Mouse (Mus musculus) midbrain, embryonic 11.5 days (tissue): ENCODE data around the gene Abtb2. TPM values are rescaled to one million over a fixed set of nuclear protein-coding genes. Genes with fewer than 3 reads are reported as not detected.

Source experiments
- ATAC-seq: fragments of 200-750 bp; cut with Nextera tagmentation; 2 replicates; pipeline ENCODE4 v1.8.0; 2017; ENCODE audit warnings: moderate TSS enrichment, moderate library complexity; ENCODE audit not compliant: low FRiP score
- DNase-seq: peaks from one replicate; pipeline ENCODE4 v3.0.0; 2015; ENCODE audit warnings: low spot score; ENCODE audit errors: missing footprints
- H3K27ac ChIP-seq: fragments of 300-500 bp; sonication (generic); 2 replicates; pipeline ENCODE4 v1.5.1; 2014; ENCODE audit warnings: low read depth, low read length
- H3K27me3 ChIP-seq: fragments of 300-500 bp; sonication (generic); 2 replicates; pipeline ENCODE4 v1.6.1; 2014; ENCODE audit warnings: mild to moderate bottlenecking, low read length, moderate library complexity, mixed read lengths; ENCODE audit not compliant: control insufficient read depth, insufficient read depth
- H3K36me3 ChIP-seq: fragments of 300-500 bp; sonication (generic); 2 replicates; pipeline ENCODE4 v1.6.1; 2014; ENCODE audit warnings: mild to moderate bottlenecking, low read length, moderate library complexity, mixed read lengths; ENCODE audit not compliant: control insufficient read depth, insufficient read depth
- H3K4me1 ChIP-seq: fragments of 300-500 bp; sonication (generic); 2 replicates; pipeline ENCODE4 v1.6.1; 2014; ENCODE audit warnings: low read length; ENCODE audit not compliant: control insufficient read depth, insufficient read depth
- H3K4me2 ChIP-seq: fragments of 300-500 bp; sonication (generic); 2 replicates; pipeline ENCODE4 v1.6.1; 2014; ENCODE audit warnings: mild to moderate bottlenecking, moderate library complexity
- H3K4me3 ChIP-seq: fragments of 300-500 bp; sonication (generic); 2 replicates; pipeline ENCODE4 v1.5.1; 2014; ENCODE audit warnings: low read depth, low read length
- H3K9ac ChIP-seq: fragments of 300-500 bp; sonication (generic); 2 replicates; pipeline ENCODE4 v1.6.1; 2014; ENCODE audit warnings: low read length
- H3K9me3 ChIP-seq: fragments of 300-500 bp; sonication (generic); 2 replicates; pipeline ENCODE4 v1.6.1; 2016; ENCODE audit warnings: low read length; ENCODE audit not compliant: control insufficient read depth
- WGBS: fragments of 180-500 bp; shearing (Covaris S2); extraction: QIAGEN DNeasy Blood & Tissue Kit; methylation state at CpG from one replicate; pipeline ENCODE4 v1.1.7; 2014; 5-methylcytosine and 5-hydroxymethylcytosine counted together
- polyA plus RNA-seq: library from polyadenylated mRNA; unstranded; fragments of >200 nt; fragmentation: Nextera tagmentation; extraction: Ambion mirVana; gene quantifications from 2 replicates; pipeline ENCODE4 v1.2.1, GENCODE M21; 2014

Gene Abtb2
- polyA plus RNA-seq, 1 experiment from 2014 or later = 12.1 TPM

DNA sequence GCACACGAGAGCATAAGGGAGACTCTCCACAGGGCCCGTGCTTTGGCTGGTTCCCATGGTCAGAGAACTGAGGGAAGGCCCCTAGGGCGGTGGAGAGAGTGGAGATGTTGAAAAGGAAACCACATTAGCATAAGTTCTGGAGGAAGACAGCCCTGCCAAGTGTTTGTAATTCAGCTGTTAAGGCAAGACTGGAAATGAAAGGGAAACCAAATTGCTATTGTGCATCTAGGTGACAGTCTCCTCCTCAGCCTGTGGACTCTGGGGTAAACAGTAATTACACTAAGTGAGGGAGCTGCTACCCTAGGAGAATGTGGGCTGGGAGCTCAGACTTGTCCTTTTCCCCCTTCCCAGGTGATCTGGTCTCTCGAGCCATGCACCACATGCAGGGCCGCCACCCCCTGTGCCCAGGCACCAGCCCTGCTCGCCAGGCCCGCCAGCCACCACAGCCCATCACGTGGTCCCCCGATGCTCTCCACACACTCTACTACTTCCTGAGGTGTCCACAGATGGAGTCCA lies 116.9 kb downstream of the Abtb2 start:
- Histone ChIP-seq H3K9ac (no peak overlapping the region), H3K4me2 (no peak overlapping the region), H3K4me1 (peaks cover 4% of the 10 kb centered on the region), H3K36me3 (no peaks in the 10 kb centered on the region), H3K27me3 (no peaks in the 10 kb centered on the region), H3K4me3 (no peak overlapping the region), H3K27ac (no peak overlapping the region), H3K9me3 (no peaks in the 10 kb centered on the region)
- 84% methylated on average over 9 of the region's 9 CpGs for WGBS
- DNase-seq (no peak), ATAC-seq (no peak)

DNA sequence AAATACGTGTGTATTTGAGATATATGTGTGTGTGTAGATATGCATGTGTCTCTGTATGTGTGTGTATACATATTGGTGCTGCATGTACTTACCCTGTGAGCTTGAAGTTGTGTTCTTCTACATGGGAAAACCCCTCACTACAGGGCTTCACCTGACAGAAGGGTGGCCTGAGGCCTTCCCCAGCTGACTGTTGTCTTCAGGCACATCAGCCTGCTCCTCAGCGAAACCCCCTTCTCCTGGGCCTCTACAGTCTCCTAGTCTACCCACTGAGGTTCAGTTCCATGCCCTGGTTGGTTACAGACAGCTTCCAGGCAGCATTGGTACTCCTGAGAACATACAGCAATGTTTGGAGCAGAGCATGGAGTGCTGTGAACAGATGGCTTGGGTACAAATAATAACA lies 118.3 kb downstream of the Abtb2 start:
- H3K9ac ChIP-seq = no peak overlapping the region
- ATAC-seq = no peak
- no peak overlapping the region for H3K27ac ChIP-seq
- no peak overlapping the region for H3K4me3 ChIP-seq
- WGBS = 90% methylated on average over 2 of the region's 2 CpGs
- H3K4me1 ChIP-seq = peaks cover 4% of the 10 kb centered on the region
- DNase-seq = no peak
- H3K36me3 ChIP-seq = no peaks in the 10 kb centered on the region
- no peaks in the 10 kb centered on the region for H3K27me3 ChIP-seq
- H3K9me3 ChIP-seq = no peaks in the 10 kb centered on the region
- no peak overlapping the region for H3K4me2 ChIP-seq

DNA sequence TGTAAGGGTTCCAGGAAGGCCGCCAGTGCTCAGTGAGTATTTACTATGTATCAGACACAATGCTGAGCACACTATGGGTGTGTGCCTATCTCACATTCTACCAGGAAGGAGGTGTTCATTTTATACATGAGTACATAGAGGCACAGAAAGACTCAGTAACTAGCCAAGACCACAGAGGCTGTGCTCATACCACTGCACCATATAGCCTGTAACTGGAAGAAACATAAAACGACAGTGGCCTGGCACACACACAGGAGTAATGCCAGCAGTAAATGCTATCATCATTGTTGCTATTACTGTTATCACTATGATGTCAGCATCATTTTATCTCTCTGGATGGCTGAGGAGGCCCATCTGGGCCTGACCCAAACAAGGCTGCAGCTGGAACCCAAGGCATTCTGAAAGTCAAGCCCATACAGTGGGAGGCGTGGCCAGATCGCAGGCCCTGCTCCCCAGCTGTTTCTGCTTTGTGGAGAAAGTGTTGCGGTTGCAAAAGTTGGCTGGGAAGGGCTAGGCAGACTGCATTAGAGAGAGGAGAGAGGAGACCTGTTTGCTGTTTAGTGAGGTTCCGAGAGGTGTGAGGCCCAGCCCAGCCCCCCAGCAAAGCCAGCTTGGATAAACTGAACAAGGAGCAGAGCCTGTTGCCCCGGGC lies 118.9 kb downstream of the Abtb2 start:
- Histone ChIP-seq H3K36me3 (no peaks in the 10 kb centered on the region), H3K27me3 (no peaks in the 10 kb centered on the region), H3K4me1 (peaks cover 7% of the 10 kb centered on the region), H3K9ac (no peak overlapping the region), H3K27ac (no peak overlapping the region), H3K4me2 (no peak overlapping the region), H3K9me3 (no peaks in the 10 kb centered on the region), H3K4me3 (no peak overlapping the region)
- WGBS = 69% methylated on average over 7 of the region's 7 CpGs
- no peak for DNase-seq
- ATAC-seq = no peak

- Histone ChIP-seq H3K9me3 (no peaks in the 10 kb centered on the region), H3K9ac (no peak overlapping the region), H3K4me3 (no peak overlapping the region), H3K27me3 (no peaks in the 10 kb centered on the region), H3K4me1 (peaks cover 12% of the 10 kb centered on the region), H3K36me3 (no peaks in the 10 kb centered on the region), H3K27ac (no peak overlapping the region), H3K4me2 (no peak overlapping the region)
- no peak for ATAC-seq
- 86% methylated on average over 4 of the region's 4 CpGs for WGBS
- DNase-seq = no peak
These were observed 119.5 kb downstream of the Abtb2 start for GRCm38 (mm10) chr2:103685581-103685980.

DNA sequence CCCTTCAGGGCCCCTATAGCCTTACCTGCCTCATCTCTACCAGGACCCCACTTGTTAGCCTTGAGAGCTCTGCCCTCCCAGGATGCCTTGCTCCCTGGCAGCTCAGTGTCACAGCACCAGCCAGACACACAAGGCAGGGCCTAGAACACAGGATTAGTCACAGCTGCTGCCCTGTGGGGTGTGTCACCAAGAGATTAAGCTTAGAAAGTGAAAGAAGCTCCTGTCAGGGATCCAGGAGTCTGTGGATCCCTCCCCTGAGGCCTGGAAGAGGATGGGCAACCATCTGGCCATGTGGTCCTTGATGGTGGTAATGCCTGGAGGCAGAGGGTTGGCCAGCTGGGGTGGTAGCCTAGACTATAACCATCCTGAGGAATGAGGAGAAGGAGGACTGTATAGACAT lies 121.0 kb downstream of the Abtb2 start:
- no peak overlapping the region for H3K9ac ChIP-seq
- ATAC-seq = peak; percentile 51; the same call in 1 of the 2 replicates
- no peaks in the 10 kb centered on the region for H3K27me3 ChIP-seq
- no peak for DNase-seq
- H3K4me3 ChIP-seq = no peak overlapping the region
- H3K27ac ChIP-seq = no peak overlapping the region; the same call in 1 of the 2 replicates
- H3K9me3 ChIP-seq = no peaks in the 10 kb centered on the region
- H3K4me1 ChIP-seq = peaks cover 12% of the 10 kb centered on the region
- no peak overlapping the region for H3K4me2 ChIP-seq
- H3K36me3 ChIP-seq = no peaks in the 10 kb centered on the region

- no peak overlapping the region for H3K27ac ChIP-seq
- no peaks in the 10 kb centered on the region for H3K9me3 ChIP-seq
- H3K4me2 ChIP-seq = no peak overlapping the region
- no peak overlapping the region for H3K4me3 ChIP-seq
- H3K36me3 ChIP-seq = no peaks in the 10 kb centered on the region
- no peak overlapping the region for H3K9ac ChIP-seq
- ATAC-seq = no peak
- no peak for DNase-seq
- no peaks in the 10 kb centered on the region for H3K27me3 ChIP-seq
- H3K4me1 ChIP-seq = peaks cover 12% of the 10 kb centered on the region
These were observed 121.8 kb downstream of the Abtb2 start for GRCm38 (mm10) chr2:103687888-103688287.

GRCm38 (mm10) chr2:103690425-103690824 lies 124.3 kb downstream of the Abtb2 start:
- no peaks in the 10 kb centered on the region for H3K36me3 ChIP-seq
- H3K4me2 ChIP-seq = no peak overlapping the region
- H3K27me3 ChIP-seq = no peaks in the 10 kb centered on the region
- H3K9me3 ChIP-seq = no peaks in the 10 kb centered on the region
- H3K27ac ChIP-seq = 0 out of 2 replicates have a peak overlapping the region, but pooled peaks have one; percentile 2
- H3K4me3 ChIP-seq = no peak overlapping the region
- ATAC-seq (peak; percentile 64), DNase-seq (no peak)
- peaks cover 12% of the 10 kb centered on the region for H3K4me1 ChIP-seq
- no peak overlapping the region for H3K9ac ChIP-seq
- 21% methylated on average over 6 of the region's 6 CpGs for WGBS

DNA sequence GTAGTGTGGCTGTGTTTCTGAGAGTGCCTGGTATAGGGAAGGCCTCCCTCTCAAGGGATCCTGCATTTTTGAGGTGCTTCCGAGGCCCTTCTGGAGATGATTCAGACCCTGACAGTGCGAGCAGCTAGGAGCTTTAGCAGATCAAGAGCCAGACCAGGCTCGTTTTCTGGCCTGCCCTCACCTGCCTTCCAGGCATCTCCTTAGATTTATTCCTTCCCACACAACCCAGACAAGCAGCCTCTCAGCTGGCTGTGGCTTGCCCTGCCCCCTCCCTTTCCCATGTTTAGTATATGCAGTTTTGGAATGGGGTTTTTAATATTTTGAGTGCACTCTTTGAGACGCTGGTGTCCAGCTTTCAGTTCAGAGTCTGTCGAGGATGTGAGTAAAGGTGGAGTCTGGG lies 124.7 kb downstream of the Abtb2 start:
- 45% methylated on average over 5 of the region's 5 CpGs for WGBS
- DNase-seq (no peak), ATAC-seq (peak; percentile 28)
- H3K9ac ChIP-seq = no peak overlapping the region
- H3K4me3 ChIP-seq = no peak overlapping the region
- H3K9me3 ChIP-seq = no peaks in the 10 kb centered on the region
- peaks cover 12% of the 10 kb centered on the region for H3K4me1 ChIP-seq
- H3K27me3 ChIP-seq = no peaks in the 10 kb centered on the region
- H3K36me3 ChIP-seq = no peaks in the 10 kb centered on the region
- no peak overlapping the region for H3K4me2 ChIP-seq
- H3K27ac ChIP-seq = 0 out of 2 replicates have a peak overlapping the region, but pooled peaks have one; percentile 4

DNA sequence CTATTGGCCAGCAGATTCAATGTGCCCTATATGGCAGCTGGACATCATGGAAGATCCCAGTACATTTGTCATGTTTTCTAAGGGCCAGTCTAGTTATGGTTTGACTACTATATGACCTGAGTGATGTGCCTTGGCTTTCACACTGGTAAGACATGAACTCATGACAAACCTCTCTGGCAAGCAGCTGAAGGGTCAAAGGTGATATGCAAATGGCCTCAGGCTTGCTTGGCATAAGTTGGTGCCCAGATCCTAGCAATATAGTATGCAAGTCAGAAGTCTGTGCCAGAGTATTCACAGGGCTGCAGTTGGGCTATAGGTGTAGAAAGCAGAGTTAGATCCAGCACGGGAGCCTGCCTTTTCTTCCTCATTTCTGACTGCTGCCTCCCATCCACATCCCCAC lies 125.2 kb downstream of the Abtb2 start:
- Histone ChIP-seq H3K4me3 (no peak overlapping the region), H3K27me3 (no peaks in the 10 kb centered on the region), H3K4me1 (peaks cover 12% of the 10 kb centered on the region), H3K4me2 (no peak overlapping the region), H3K36me3 (no peaks in the 10 kb centered on the region), H3K9me3 (no peaks in the 10 kb centered on the region), H3K9ac (no peak overlapping the region), H3K27ac (no peak overlapping the region)
- ATAC-seq = no peak
- no peak for DNase-seq
- WGBS = 83% methylated on average over 1 of the region's 1 CpGs
